Mouse (Mus musculus): ENCODE results near the gene Prex1.
A peak's percentile ranks its signal among the peaks of the same experiment; 100 is the strongest.

Gene Prex1

GRCm38 (mm10) chr2:166632571-166633361 is 80.9 kb downstream of the Prex1 start:
- DNase-seq: no peak

GRCm38 (mm10) chr2:166631621-166632171 is 81.9 kb downstream of the Prex1 start:
- peak; percentile 92 for DNase-seq

GRCm38 (mm10) chr2:166631189-166631588 is 82.4 kb downstream of the Prex1 start:
- no peak for DNase-seq

GRCm38 (mm10) chr2:166629941-166630674 is 83.5 kb downstream of the Prex1 start:
- DNase-seq: peak; percentile 98

- no peak for DNase-seq
Measured at GRCm38 (mm10) chr2:166627578-166627977, 86.1 kb downstream of the Prex1 start.

GRCm38 (mm10) chr2:166625219-166625618 is 88.4 kb downstream of the Prex1 start:
- no peak for DNase-seq

- peak; percentile 97 for DNase-seq
Measured at GRCm38 (mm10) chr2:166623081-166623567, 90.5 kb downstream of the Prex1 start.

GRCm38 (mm10) chr2:166622590-166622989 is 91.0 kb downstream of the Prex1 start:
- DNase-seq: peak; percentile 91

GRCm38 (mm10) chr2:166622079-166622478 is 91.6 kb downstream of the Prex1 start:
- no peak for DNase-seq

GRCm38 (mm10) chr2:166620529-166621466 is 92.8 kb downstream of the Prex1 start:
- DNase-seq: no peak

GRCm38 (mm10) chr2:166619906-166620490 is 93.6 kb downstream of the Prex1 start:
- DNase-seq: no peak

- no peak for DNase-seq
Measured at GRCm38 (mm10) chr2:166619270-166619669, 94.4 kb downstream of the Prex1 start.

GRCm38 (mm10) chr2:166617706-166618105 is 95.9 kb downstream of the Prex1 start:
- no peak for DNase-seq

GRCm38 (mm10) chr2:166615338-166616075 is 98.1 kb downstream of the Prex1 start:
- peak; percentile 98 for DNase-seq

GRCm38 (mm10) chr2:166610271-166610670 is 103.4 kb downstream of the Prex1 start:
- no peak for DNase-seq

- peak; percentile 94 for DNase-seq
Measured at GRCm38 (mm10) chr2:166608509-166608908, 105.1 kb downstream of the Prex1 start.

- DNase-seq: peak; percentile 92
Measured at GRCm38 (mm10) chr2:166606481-166607245, 107.0 kb downstream of the Prex1 start.

- no peak for DNase-seq
Measured at GRCm38 (mm10) chr2:166606053-166606452, 107.6 kb downstream of the Prex1 start.

- peak; percentile 97 for DNase-seq
Measured at GRCm38 (mm10) chr2:166605164-166605831, 108.3 kb downstream of the Prex1 start.

GRCm38 (mm10) chr2:166602948-166603347 is 110.7 kb downstream of the Prex1 start:
- peak; percentile 82 for DNase-seq
